Mouse (Mus musculus): ENCODE data around the gene Zc3h7b.
"Not testable (repeated sequence)": the region's sequence is repeated elsewhere in the genome, so short reads cannot be mapped to it uniquely, and the experiment has no call there.

The Zc3h7b gene

DNA sequence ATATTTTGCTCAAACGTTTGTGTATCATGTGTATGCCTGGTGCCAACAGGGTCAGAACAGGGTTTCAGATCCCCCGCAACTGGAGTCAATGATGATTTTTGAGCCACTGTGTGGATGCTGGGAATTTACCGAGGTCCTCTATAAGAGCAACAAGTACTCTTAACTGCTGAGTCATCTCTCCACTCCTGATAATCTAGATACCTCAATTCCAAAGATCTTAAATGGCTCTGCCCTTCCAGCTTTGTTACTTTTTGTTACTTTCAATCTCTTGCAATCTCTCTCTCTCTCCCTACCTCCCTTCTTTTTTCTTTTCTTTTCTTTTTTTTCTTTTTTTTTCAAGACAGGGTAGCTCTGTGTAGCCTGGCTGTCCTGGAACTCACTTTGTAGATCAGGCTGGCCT, 9.8 kb upstream of the Zc3h7b start:
- ATAC-seq (ENCODE audit: insufficient number of reproducible peaks, low FRiP score, low TSS enrichment), result no peak

DNA sequence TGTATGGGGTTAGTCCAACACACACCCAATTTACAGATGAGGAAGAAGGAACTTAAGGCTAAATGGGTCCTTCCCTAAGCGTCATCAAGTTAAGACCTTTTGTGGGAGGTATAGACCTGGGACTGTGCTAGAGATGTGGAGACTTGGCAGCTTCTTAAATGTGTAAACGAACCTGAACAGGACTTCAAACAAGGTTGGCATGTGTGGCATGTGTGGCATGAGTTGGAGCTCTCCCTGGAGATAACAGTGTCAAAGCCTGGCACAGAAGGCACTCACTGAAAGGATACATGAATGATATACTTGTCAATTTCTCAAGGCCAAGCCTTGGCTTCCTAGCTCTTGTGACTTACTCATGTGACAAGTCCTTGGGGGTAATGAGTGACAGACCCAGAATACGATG, 5.6 kb upstream of the Zc3h7b start:
- ATAC-seq (ENCODE audit: insufficient number of reproducible peaks, low FRiP score, low TSS enrichment), result no peak

DNA sequence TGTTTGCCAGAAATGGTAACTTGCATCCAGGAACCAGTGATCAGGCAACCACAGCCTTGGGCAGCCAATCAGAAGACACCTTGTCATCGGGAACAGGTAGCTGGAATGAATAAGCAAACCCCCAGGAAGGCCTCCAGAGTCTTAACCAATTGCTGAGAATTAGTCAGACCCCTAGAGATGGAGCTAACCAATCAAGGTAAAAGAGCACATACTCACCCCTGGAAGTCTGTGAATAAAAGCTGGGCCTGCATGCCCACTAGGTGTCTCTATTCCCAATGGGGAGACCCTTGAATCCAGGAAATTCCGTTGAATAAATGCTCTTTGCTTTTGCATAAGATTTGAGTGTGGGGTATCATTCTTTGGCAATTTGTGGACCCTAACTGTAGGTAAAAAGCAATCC, 4.9 kb upstream of the Zc3h7b start:
- ATAC-seq (ENCODE audit: insufficient number of reproducible peaks, low FRiP score, low TSS enrichment), result no peak

DNA sequence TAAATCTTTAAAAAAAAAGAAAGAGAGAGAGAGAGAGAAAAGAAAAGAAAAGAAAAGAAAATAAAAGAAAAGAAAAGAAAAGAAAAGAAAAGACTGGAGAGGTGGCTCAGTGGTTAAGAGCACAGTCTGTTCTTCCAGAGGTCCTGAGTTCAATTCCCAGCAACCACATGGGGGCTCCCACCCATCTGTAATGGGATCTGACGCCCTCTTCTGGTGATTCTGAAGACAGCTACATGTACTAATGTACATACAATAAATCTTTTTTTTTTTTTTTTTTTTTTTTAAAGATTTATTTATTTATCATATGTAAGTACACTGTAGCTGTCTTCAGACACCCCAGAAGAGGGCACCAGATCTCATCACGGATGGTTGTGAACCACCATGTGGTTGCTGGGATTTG, 2.5 kb upstream of the Zc3h7b start:
- not testable (repeated sequence) for ATAC-seq (ENCODE audit: insufficient number of reproducible peaks, low FRiP score, low TSS enrichment)

DNA sequence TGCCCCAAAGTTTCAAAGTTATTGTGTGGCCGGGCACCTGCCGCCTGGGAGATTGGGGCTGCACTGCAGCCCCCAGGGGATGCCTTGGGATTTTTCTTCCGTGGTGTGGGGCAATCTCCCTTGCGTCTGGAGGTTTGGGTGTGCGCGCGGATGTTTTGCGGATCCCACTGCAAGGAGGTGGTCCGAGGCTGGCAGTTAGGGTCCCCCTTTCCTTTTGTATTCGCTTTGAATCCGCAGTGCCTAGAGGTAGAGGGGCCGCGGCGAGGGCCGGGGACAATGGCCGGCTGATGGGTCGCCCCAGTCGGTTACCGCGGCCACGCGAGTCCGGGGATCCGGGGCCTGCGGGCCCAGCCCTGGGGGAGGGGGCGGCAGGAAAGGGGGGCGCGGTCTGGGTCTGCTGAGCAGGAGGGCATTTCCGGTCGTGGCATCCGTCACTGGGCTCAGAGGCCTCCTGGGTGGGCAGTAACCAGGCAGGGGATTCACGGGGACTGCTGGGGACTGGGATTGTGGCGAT, 801 bp downstream of the Zc3h7b start:
- ATAC-seq (ENCODE audit: insufficient number of reproducible peaks, low FRiP score, low TSS enrichment), result no peak

DNA sequence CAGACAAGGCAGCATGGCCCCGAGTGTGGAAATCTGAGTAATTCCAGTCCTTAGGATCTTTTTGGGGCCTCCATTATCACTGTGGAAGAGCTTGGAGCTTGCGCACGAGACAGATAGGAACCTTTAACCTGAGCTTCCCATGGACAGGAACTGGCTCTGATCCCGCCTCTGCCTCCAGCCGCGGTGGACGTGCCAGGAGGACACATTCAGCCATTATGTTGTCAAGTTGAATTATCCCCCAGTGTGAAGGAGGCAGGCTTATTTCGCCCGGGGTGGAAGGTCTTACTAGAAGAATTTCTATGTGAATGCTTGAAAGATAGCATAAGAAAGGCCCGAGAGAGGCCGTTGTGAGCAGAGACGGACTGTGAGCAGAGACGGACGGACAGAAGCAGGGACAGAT, 4.9 kb downstream of the Zc3h7b start:
- no peak for ATAC-seq (ENCODE audit: insufficient number of reproducible peaks, low FRiP score, low TSS enrichment)

DNA sequence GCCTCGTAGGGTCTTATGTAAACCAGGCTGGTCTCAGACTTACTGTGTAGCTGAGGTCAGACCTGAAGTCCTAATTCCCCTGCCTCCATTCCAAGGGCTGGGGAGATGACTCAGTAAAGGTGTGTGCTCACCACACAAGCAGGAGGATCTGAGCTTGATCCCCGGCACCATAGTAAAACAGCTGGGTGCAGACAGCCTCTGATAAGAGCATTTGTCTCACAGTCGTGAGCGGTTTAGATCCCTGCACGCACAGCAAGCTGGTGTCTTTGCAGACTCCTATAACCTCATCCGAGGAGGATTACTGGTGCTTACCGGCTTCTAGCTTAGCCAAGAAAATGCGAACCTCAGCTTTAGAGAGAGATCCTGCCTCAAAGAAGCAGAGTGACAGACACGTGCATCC, 8.8 kb downstream of the Zc3h7b start:
- no peak for ATAC-seq (ENCODE audit: insufficient number of reproducible peaks, low FRiP score, low TSS enrichment)

DNA sequence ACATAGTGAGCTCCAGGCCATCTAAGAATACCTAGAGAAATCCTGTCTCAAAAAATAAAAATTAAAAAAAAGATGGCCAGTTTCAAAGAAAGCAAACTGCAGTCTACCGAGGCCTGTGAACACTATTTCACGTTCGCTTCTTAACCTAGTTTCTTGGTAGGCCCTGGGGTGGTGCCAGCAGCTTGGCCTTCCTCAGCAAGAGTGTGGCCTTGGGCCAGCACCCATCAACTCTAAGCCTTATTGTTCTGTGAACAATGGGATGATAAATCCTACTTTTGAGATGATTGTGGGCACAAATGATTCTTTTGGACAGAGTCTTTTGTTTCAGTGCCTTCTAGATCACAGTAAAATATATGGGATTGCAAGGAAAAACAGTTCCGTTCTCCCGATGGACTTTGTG, 13.8 kb downstream of the Zc3h7b start:
- no peak for ATAC-seq (ENCODE audit: insufficient number of reproducible peaks, low FRiP score, low TSS enrichment)

DNA sequence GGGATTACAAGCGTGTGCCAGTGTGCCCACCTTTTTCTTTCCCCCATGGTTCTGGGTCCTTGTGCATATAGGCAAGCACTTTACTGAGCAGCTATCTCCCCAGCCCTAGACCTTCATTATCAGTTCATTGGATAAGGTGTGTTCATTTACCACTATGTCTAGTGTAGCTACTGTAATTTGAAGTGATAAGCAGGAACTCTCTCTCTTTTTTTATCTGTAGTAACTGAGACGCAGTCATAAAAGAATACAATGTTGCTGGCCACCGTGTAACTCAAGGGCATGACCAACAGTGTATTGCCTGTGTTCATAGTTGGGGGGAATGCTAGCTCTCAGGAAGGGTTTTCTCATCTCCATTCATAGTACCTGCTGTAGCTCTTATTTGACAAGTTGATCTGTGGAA, 14.7 kb downstream of the Zc3h7b start:
- no peak for ATAC-seq (ENCODE audit: insufficient number of reproducible peaks, low FRiP score, low TSS enrichment)

DNA sequence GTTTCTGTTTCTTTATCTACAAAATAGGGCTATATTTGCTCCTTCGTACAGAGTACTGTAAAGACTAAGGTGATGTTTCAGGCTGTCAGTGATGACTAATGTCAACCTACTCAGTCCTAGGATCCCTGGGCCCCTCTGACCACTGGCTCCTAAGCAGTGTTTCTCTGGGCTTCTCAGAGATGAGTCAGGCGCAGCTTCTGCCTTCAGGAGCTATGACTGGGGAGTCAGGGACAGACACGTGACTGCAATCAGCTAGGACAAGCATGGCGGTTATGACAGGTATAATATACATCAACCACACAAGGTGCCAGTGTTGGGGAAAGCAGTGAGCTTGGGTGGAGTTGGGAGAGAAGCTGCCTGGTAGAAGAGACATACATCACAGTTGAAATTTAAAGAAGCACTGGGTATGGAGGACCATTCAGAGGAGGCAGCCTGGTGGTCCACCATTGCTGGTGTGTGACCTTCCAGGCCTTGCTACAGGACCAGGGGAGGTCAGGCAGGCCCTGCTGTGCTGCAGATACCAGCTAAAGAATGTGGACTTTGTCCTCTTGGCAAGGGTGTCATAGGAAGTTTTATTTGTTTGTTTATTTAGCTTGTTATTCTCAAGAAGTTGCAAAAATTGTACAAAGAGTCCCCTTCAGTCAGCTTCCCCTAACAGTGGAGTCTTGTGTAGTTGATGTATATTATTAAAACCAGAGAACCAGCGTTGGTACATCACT, 15.7 kb downstream of the Zc3h7b start:
- ATAC-seq (ENCODE audit: insufficient number of reproducible peaks, low FRiP score, low TSS enrichment), result no peak

DNA sequence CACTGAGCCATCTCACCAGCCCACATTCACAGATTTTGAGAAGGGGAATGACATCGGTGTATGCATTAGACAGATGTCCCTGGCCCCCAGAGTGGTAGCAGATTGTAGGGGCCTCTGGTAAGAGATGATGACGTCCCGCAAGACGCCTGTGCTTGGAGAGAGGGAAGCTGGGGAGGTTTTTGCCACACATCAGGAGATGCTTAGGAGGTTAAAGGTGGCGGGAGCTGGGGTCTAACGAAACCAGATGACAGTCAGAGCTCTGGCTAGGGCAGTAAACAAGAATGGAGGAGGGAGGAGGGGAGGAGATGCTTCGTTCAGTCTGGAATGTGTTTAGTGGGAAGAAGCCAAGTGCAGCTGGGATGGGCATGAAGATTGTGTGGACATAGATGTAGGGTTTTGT, 16.5 kb downstream of the Zc3h7b start:
- no peak for ATAC-seq (ENCODE audit: insufficient number of reproducible peaks, low FRiP score, low TSS enrichment)

DNA sequence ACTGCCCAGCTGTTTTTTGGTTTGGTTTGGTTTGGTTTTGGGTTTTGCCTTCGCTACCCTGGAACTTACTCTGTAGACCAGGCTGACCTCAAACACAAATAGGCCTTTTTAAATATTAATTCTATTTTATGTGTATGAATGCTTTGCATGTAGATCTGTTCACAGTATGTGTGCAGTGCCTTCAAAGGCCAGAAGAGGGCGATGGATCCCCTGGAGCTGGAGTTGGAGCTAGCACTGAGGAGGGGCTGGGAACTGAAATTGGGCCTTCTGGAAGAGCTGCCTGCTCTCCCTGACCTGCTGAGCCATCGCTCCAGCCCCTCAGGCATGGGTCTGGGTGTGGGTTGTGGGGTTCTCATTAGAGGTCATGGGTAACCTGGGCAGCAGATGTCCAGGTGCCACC, 17.1 kb downstream of the Zc3h7b start:
- ATAC-seq (ENCODE audit: insufficient number of reproducible peaks, low FRiP score, low TSS enrichment), result no peak

DNA sequence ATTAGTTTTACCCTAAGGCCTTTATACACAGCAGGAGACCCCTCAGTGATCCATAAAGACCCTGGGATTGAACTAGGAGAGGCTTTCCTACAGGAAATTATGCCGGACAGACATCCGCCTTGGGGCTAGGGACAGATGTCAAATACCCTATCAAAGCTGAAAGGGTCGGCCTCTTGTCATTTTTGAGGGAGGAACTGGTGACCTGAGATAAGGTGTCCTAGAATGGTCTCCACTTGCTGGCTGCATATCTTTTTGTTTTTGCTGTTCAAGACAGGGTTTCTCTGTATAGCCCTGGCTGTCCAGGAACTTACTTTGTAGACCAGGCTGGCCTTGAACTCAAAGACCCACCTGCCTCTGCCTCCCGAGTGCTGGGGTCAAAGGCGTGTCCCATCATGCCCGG, 19.7 kb downstream of the Zc3h7b start:
- ATAC-seq (ENCODE audit: insufficient number of reproducible peaks, low FRiP score, low TSS enrichment), result no peak

DNA sequence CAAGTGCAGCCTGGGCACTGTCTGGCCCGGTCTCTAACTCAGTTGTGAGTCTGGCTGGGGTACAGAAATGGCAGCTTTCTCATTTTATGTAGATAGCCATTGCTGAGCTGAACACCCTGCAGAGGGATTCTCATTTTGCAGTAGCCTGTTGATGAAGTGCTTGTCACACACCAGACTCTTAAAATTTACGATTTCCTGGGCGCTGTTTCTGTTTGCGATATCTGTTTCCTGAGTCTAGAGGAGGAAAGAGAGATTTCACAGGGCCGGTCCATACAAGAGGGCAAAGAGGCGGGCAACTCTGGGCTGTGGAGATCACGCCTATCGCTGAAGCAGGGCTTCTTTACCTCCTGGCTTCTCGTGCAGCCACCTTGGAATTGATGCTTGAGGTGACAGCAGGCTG, 20.8 kb downstream of the Zc3h7b start:
- ATAC-seq (ENCODE audit: insufficient number of reproducible peaks, low FRiP score, low TSS enrichment), result no peak

DNA sequence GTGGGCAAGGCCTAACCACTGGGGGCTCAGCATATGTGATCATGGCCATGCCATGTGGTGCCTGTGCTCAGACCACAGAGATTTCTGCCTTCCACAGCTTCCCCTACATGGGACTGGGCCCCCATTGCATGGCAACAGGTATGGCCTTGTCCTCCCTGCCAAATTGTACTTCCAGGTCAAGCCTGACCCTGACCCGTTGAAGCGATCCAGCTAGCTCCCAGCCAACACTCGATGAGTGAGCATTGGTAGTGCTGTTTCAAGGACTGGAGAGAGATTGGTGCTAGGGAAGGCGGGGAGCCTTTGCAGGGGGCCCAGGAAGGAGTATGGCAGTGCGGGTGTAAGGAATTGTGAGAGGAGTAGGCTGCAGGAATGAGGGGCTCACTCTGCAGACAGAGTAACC, 21.6 kb downstream of the Zc3h7b start:
- no peak for ATAC-seq (ENCODE audit: insufficient number of reproducible peaks, low FRiP score, low TSS enrichment)

DNA sequence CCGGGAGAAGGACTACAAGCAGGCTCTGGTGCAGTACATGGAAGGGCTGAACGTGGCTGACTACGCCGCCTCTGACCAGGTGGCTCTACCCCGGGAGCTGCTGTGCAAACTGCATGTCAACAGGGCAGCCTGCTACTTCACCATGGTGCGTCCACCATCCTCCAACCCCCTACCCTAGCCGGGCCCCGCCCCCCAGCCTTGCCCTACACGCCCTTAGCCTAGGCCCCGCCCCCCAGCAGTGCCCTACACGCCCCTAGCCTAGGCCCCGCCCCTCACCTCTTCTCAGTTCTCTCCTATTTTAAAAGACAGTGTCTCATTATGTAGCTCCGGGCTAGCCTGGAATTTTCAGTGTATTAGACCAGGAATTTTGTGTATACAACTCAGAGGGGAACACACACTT, 24.2 kb downstream of the Zc3h7b start:
- ATAC-seq (ENCODE audit: insufficient number of reproducible peaks, low FRiP score, low TSS enrichment), result no peak

DNA sequence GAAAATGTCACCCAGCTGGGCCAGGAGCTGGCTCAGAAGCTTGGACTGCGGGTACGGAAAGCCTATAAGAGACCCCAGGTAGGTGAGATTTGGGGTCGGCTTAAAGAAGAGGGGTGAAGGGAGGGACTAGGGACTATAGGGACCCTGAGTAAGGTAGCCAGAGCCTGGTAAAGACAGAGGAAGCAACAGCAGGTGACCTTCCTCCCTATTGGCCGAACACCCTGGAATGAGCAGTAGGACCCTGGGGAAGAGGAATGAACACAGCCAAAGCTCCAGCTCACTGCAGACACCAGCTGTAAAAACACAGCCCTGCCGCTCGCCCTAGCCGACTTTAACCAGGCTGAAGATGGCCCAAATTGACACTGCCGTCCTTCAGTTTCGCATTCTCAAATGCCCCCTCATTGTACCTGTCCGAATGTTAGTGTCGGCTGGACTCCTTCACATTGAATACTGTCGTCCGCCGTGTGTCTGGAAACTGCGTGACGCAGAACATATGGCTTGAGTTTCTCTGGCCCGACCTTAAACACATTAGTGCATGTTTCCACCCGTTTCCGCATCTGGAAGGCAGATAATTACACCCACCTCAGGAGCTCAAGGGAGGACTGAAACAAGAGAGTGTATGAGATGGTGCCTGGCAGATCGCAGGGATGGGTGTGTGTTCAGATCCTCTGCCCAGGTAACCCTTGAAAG, 27.7 kb downstream of the Zc3h7b start:
- ATAC-seq (ENCODE audit: insufficient number of reproducible peaks, low FRiP score, low TSS enrichment), result no peak

DNA sequence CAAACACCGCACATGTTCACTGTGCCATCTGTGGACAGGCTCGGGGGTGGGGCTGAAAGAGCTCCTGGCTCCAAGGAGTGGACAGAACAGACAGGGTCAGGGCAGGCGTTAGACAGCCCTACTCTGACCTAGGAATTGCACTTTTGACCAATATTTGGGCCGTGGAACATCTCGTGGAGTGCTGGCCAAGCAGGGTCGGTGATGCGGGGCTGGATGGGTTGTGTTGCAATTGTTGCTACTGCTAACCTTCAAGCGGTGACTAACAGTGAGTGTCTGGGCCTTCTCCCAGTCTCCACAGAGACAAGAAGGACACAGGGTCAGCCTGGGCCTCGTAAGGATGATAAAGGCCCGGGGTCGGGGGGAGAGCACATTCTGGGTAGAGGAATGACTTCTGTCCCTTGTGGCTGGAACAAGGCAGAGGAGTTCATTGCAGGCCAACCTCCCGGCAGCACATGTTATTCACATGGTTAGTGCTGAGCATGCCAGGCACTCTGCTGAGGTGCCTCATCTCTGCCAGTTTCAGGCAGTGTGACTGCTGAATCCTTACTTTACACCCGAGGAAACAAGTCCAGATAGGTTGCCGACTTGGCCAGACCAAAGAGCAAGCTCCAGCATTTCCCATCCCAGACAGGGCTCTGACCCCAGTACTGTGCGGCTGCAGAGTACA, 29.8 kb downstream of the Zc3h7b start:
- ATAC-seq (ENCODE audit: insufficient number of reproducible peaks, low FRiP score, low TSS enrichment), result no peak

DNA sequence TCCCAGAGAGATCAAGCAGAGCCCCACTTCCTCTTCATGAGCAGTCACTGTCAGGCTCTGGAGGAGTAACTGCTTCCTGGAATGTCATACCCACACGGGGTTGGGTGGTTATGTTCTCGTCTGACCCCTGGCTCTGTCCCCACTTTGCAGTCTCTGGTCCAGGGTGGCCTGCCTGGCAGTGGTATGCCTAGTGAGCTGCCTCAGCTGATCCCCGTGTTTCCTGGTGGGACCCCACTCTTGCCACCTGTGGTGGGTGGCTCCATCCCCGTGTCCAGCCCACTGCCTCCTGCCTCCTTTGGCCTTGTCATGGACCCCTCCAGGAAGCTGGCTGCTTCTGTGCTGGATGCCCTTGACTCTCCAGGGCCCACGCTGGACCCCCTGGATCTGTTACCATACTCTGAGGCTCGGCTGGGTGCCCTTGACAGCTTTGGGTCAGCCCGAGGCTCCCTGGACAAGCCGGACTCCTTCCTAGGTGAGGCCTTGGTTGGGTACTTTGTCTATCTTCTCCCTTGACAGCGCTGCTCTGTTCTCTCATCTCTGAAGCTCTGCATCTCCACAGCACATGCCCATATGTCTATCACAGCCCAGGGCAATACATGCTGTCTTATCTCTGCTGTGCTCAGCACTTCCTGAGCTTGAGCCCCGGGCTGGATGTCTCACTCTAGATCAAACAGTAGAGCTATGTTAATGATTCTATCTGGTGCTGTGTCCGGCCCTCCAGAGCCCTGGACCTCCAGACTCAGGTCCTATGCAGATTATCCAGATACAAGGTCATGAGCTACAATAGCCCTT, 32.0 kb downstream of the Zc3h7b start:
- no peak for ATAC-seq (ENCODE audit: insufficient number of reproducible peaks, low FRiP score, low TSS enrichment)

DNA sequence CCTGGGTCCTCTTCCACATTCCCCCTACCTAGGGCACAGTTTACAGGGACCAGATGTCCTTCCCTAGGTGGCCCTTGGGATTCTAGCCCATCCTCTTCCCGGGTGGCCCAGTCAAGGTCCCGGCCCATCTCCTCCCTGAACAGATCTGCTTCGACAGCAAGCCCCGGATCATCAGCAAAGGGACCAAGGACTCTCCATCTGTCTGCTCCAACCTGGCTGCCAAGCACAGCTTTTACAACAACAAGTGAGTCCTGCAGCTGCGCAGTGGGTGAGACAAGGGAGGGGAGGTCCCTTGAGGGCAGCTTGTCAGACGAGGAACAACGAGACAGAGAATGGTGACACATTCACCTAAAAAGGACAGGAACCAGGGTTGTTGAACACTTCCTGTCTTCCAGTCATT, 37.0 kb downstream of the Zc3h7b start:
- 0 out of 2 replicates have a peak, but pooled peaks have one; percentile 36 for ATAC-seq (ENCODE audit: insufficient number of reproducible peaks, low FRiP score, low TSS enrichment)

DNA sequence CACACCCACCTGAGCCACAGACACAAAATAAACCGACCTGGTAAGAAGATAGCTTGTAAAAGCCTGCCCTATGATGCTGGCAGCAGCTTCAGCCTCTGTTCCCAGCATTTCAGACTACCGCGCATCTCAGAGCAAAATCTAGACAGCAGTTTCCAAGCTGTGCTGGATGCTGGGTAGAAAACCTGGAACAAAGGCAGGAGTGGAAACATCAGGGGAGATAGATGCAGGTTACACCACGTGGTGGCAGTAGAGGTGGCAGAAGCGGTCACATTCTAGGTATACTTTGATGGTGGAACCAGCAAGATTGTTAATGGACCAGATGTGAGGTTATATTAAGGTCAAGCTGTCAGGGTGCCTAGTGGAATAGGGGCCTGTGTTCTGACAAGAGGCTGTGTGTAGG, 39.9 kb downstream of the Zc3h7b start:
- no peak for ATAC-seq (ENCODE audit: insufficient number of reproducible peaks, low FRiP score, low TSS enrichment)
